Mouse (Mus musculus): ENCODE data around the gene H2-DMa.

The H2-DMa gene

DNA sequence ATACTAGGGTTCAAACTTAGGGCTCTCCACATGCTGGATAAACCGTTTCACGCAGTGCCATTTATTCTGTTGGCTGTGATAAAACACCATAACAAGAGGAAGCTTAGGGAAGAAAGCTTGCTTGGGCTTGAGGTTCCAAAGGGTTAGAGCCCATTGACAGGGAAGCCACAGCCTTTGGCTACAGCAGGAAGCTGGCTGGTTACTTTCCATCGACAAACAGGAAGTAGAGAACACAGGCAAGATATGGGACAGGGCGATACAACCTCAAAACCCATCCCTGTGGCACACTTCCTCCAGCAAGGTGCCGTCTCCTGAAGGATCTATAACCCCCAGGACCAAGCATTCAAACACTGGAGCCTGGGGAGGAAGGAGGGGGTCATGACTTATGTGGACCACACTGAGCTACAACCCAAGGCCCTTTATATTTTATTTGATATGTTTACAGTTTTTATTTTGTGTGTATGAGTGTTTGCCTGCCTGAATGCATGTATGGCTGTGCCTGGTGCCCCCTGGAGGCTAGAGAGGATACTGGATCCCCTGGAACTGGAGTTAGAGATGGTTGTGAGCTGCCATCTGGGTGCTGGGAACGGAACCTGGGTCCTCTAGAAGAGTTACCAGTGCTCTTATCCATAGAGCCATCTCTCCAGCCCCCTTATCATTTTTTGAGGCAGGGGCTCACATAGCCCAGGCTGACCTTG lies 45.8 kb downstream of the H2-DMa start:
- no peak for DNase-seq

DNA sequence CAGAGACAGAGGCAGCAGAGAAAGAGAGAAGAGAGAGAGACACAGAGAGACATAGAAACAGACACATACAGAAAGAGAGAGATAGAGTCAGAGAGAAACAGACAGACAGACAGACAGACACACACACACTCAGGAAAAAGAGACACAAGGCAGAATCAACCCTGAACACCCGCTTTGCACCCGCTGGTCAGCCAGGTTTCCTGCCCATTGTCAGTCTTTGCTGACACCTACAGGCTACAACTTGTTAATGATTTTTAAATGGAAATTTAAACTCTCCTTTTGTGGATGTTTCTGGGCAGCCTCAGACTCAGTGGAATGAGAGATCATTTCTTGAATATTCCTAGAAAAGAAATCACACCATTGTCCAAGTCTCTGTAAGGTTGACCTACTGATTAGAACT lies 49.9 kb downstream of the H2-DMa start:
- peak; percentile 31 to 39 for DNase-seq

DNA sequence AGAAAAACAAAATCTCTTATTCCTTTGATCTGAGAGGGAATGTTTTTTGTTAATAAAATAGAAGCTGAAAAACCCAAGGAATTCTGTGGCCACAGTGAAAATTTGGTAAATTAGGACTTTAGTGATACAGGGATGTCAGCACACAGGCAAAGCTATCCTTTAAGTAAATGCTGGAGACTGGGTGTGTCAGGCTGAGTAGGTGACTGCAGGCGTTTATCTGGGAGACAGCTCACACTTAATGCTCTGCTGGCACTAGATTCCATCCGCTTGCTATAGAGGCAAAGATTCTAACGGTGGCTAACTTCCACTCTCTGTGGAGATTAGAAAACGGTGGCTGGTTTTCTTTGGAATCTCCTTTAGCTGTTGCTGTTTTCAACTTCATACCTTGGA lies 51.1 kb downstream of the H2-DMa start:
- no peak for DNase-seq

DNA sequence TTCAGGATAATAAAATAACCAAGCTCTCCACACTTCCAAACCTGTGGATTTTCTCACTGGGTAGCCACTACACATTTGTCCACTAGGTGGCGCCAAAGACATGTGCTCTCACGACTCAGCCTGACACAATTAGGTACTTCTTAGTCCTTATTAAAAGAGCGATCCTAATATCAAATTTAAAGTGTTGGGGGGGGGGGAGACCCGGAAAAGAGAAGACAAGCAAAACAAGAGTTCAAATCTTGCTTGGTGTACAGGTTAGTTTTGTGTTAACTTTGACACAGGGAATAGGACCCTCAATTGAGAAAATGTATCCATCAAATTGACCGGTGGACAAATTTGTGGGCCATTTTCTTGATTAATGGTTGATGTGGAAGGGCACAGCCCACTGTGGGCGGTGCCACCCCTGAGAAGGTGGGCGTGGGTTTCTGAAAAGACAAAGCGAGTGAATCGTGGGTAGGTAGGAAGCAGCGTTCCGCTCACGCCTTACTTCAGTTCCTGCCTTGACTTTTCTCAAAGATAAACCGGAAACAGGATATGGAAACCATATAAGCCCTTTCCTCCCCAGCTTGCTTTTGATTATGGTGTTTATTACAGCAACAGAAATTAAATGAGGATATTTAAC lies 51.6 kb downstream of the H2-DMa start:
- DNase-seq, result peak; percentile 66 to 90

DNA sequence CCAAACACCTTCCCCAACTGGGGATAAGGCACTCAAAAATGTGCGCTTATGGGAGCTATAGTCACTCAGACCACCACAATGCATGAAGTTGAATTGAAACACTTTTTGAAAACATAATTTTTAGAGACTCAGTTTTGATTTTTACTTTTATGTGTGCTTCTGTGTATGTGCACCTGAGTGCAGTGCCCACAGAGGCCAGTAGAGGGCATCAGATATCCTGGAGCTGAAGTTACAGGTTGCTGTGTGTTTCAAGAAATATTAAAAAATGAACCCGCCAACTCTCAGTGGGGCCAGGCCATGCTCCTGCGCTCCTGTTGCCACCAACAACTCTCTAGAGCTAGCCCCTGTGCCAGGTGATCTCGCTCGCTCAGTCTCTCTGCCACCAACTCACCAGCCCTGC lies 53.2 kb downstream of the H2-DMa start:
- DNase-seq, result no peak

DNA sequence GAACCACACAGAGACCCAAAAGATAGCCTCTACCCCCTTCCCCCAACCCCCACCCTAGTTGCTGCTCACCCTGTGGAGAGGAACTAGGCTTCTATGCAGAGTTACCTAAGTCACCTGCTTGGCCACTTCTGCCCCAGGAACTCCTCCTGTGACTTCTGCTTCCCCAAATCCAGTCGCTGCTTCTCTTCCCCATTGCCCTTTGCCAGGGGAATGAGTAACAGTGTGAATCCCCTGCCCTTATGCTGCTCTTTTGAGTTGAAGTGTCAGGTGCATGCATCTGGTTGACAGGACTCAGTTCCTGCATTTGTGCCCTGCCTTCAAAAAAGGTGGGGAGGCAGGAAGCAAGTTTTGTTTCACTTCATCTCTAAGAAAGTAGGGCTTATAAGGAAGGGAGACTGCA lies 54.7 kb downstream of the H2-DMa start:
- DNase-seq, result no peak

DNA sequence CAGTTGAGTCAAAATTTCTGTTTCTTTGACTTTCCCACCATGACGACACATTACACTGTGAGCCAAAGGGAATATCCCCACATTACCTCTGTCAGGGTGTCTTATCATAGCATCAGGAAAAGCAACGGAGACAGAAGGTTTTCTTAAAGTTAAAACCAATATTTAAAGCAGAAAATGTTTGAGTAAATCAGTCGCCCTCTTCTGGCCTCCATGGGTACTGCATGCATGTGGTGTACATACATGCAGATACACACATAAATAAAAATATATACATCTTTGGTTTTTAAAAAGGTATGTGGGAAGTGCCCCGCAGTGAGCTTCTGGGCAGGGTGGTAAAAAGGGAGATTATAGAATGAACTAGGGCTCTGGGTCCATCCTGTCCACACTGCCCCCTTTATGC lies 57.8 kb downstream of the H2-DMa start:
- no peak for DNase-seq

DNA sequence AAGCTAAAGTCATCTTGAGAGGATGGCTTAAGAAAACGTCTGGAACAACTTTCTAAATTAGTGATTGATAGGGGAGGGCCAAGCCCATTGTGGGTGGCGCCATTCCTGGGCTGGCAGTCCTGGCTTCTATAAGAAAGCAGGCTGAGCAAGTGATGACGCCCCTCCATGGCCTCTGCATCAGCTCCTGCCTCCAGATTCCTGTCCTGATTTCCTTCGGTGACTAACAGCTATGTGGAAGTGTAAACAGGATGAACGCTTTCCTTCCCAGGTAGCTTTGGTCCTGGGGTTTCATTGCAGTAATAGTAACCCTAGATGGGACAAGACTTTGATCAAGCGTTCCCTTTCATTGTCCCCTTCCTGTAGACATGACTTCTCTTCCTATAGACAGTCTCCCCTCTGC lies 59.7 kb downstream of the H2-DMa start:
- DNase-seq, result no peak

DNA sequence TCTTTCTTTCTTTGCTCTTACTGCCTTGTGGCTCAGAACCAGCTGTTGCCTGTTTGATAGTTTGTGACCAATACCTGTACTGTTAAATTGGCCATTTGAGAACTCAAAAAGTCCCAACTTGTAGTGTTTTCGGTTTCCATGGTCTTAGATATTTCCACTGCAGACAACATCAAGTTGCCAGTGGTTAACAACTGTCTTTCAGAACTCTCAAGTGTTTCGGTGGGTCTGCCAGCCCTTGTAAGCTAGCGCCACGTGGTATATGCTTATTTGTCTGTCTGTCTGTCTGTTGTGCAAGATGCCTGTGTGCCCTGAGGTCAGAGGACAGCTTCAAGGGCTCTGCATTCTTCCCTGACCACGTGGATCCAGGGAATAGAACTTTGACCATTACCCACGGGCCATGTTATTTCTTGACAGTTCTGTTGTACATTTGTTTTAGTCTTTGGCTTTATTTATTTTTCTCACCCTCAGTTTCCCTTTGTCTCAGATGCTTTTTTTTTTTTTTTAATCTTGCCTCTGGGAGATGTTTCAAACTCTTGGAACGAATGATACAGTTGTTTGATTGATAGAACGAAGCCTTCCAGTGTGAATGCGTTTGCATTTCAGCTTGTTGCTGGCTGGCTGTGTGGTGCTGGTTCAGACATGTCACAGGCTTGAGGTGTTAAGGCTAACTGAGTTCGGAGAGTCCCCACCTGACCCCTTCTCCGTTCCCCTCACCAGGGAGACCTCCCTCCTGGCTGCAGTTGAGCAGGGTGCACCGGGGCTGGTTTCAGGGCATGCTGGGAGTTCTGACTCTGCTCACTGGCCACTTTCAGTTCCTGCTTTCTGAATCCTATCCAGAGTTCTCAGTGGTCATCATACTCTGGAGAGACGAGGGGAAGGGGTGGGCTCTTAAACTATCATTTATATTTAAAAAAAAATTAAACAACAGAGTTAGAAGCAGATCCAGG lies 60.8 kb downstream of the H2-DMa start:
- no peak for DNase-seq

DNA sequence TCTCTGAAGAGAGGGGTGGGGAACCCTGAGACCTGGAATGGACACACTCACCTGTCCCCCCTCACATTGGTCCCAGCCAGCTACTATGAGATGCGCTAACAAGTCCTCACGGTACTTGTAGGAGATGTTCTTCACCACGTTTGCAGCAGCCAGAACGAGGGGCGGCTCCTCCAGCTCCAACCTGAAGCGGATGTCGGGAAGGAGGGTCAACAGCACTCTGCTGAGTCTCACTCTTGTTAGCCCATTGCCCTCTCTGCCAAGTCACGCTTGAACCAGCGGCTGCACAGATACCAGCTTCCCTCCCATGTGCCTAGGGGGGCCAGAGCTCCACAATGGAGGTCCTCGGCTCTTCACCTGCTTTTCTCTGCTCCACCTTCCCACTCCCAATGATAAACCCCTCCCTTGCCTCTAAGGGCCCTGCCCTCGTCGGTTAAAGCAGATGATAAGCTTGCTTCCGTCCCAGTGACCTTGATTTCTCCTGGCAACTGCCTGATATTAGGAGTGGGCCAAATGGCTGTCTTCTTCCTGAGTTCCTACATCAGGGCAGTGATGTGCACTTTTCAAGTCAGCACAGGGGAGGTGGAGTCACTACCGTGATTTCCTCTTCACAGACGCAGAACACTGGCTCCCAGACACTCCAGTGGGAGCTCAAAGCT lies 64.4 kb downstream of the H2-DMa start:
- no peak for DNase-seq

DNA sequence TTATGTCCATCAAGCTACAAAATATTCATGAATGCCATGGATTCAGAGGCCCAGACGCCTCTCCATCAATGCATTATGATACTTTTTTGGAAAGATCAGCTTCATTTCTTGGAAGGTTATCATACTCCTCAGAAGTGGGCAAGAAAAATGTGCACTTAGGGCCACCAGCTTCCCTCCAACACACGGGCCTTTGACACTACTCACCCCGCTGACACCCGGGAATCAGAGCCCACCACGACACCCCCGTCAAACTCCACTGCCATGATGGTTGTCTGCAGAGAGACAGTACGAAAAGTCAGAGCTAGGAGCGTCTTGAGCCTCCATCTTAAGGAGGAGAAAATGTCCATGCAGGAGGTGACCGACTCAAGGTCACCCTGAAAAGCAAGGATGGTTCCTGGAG lies 66.2 kb downstream of the H2-DMa start:
- no peak for DNase-seq

DNA sequence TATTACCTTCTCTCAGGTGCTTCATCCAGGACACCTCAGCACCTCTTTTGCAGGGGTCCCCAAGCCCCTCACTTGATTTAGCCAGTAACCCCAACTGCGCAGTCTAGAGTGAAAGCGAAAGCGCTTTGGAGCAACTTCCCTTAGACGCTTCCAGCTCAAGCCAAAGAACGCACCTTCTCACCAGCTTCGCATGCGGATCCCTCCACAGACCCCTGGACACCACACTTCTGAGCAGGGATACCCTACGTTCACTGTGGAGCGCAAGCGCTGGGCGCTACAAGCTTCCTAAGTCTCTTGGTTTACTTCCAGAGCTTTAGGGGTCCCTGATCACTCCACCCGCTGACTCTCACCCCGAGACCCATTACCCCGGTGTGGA lies 67.5 kb downstream of the H2-DMa start:
- DNase-seq, result no peak

DNA sequence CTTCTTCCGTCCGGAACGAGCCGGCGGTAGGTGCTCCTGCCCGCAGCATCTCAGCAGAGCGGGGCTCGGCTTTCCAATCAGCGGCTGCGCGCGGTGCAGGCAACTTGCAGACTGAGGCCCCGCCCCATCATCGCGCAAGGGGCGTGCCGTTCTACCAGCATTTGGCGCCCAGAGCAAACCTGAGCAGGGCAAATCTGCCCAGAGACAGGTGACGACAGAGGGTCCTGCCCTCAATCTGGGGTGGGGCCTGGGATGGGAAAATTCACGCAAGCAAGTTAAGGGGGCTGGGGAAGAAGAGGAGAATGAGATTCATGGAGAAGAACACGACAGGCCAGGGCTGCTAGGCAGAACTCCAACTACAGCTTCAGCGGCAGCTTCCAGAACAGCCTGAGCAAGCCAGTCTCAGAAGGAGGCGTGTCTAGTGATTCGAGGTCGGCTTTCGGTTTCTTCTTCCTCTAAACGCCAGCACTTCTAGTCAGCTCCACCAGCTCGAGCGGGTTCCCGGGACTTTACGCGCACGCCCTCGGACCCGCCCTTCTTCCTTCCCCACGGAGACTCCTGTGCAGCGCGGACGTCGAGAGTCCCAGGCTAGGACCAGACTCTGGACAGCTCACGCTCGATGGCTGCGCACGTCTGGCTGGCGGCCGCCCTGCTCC lies 68.0 kb downstream of the H2-DMa start, which contains the start of the genes Tap1 and Psmb9:
Tap1 (plus strand) TSS at position 293 of the 656 bp plus-strand sequence.
Psmb9 (minus strand) TSS at position 504 of the 656 bp plus-strand sequence.
- DNase-seq, result peak; percentile 97 to 99

DNA sequence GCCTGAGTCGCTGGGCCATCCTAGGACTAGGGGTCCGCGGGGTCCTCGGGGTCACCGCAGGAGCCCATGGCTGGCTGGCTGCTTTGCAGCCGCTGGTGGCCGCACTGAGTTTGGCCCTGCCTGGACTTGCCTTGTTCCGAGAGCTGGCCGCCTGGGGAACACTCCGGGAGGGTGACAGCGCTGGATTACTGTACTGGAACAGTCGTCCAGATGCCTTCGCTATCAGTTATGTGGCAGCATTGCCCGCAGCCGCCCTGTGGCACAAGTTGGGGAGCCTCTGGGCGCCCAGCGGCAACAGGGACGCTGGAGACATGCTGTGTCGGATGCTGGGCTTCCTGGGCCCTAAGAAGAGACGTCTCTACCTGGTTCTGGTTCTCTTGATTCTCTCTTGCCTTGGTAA lies 68.7 kb downstream of the H2-DMa start:
- peak in 1 of 2 experiments; percentile 20 for DNase-seq

Data from kidney, adult 8-10 months (tissue).